Mouse (Mus musculus): ENCODE results near the gene Fbxl2. TPM values are rescaled to one million over a fixed set of nuclear protein-coding genes. Genes with fewer than 3 reads are reported as not detected.

Gene Fbxl2
- polyA plus RNA-seq, 1 experiment = 9.7 TPM

GRCm38 (mm10) chr9:113982883-113983670, 62.9 kb downstream of the Fbxl2 start:
- H3K79me2 ChIP-seq (ENCODE audit: control insufficient read depth, insufficient read depth) = no peaks in the 10 kb centered on the region
- no peak for TF ChIP-seq CEBPB (IDR thresholded peaks at IDR 0.05; ENCODE audit: low read depth)
- H3K36me3 ChIP-seq (ENCODE audit: control insufficient read depth, insufficient read depth) = peaks cover 37% of the 10 kb centered on the region

GRCm38 (mm10) chr9:113982451-113982850, 63.5 kb downstream of the Fbxl2 start:
- Histone ChIP-seq H3K27me3 (ENCODE audit: control insufficient read depth, insufficient read depth, insufficient read length) (no peaks in the 10 kb centered on the region), H3K79me2 (ENCODE audit: control insufficient read depth, insufficient read depth) (no peaks in the 10 kb centered on the region), H3K79me3 (ENCODE audit: low read depth) (no peaks in the 10 kb centered on the region), H3ac (ENCODE audit: control insufficient read depth, insufficient read length, low read depth) (no peak overlapping the region), H3K36me3 (ENCODE audit: control insufficient read depth, insufficient read depth) (peaks cover 42% of the 10 kb centered on the region), H3K4me3 (ENCODE audit: insufficient read depth, poor library complexity, severe bottlenecking) (no peak overlapping the region)
- TF ChIP-seq CEBPB (IDR thresholded peaks at IDR 0.05; ENCODE audit: low read depth) = no peak
- TF ChIP-seq MYOG (IDR thresholded peaks at IDR 0.05; ENCODE audit: control insufficient read depth, extremely low read depth, insufficient read length) = no peak
- TF ChIP-seq MYOD1 (IDR thresholded peaks at IDR 0.05; ENCODE audit: control insufficient read depth, insufficient read length, low read depth) = no peak
- TF ChIP-seq FOSL1 (IDR thresholded peaks at IDR 0.05; ENCODE audit: insufficient read depth, low read length, poor library complexity, severe bottlenecking) = no peak
- TF ChIP-seq USF1 (IDR thresholded peaks at IDR 0.05; ENCODE audit: low read depth) = no peak
- no peak for TF ChIP-seq CTCF (IDR thresholded peaks at IDR 0.05; ENCODE audit: control insufficient read depth, insufficient read depth, insufficient read length)
- TF ChIP-seq MAX (IDR thresholded peaks at IDR 0.05) = no peak

More at GRCm38 (mm10) chr9:113982883-113983670, 62.9 kb downstream of the Fbxl2 start:
- Histone ChIP-seq H3K79me3 (ENCODE audit: low read depth) (no peaks in the 10 kb centered on the region), H3K27me3 (ENCODE audit: control insufficient read depth, insufficient read depth, insufficient read length) (no peaks in the 10 kb centered on the region), H3K4me3 (ENCODE audit: insufficient read depth, poor library complexity, severe bottlenecking) (no peak overlapping the region), H3ac (ENCODE audit: control insufficient read depth, insufficient read length, low read depth) (no peak overlapping the region)

GRCm38 (mm10) chr9:113981099-113981880, 64.7 kb downstream of the Fbxl2 start:
- Histone ChIP-seq H3K27me3 (ENCODE audit: control insufficient read depth, insufficient read depth, insufficient read length) (no peaks in the 10 kb centered on the region), H3K4me3 (ENCODE audit: insufficient read depth, poor library complexity, severe bottlenecking) (no peak overlapping the region), H3ac (ENCODE audit: control insufficient read depth, insufficient read length, low read depth) (no peak overlapping the region), H3K36me3 (ENCODE audit: control insufficient read depth, insufficient read depth) (peaks cover 50% of the 10 kb centered on the region), H3K79me2 (ENCODE audit: control insufficient read depth, insufficient read depth) (no peaks in the 10 kb centered on the region), H3K79me3 (ENCODE audit: low read depth) (no peaks in the 10 kb centered on the region)
- TF ChIP-seq MYOG (IDR thresholded peaks at IDR 0.05; ENCODE audit: control insufficient read depth, extremely low read depth, insufficient read length) = no peak
- no peak for TF ChIP-seq CEBPB (IDR thresholded peaks at IDR 0.05; ENCODE audit: low read depth)
- no peak for TF ChIP-seq MYOD1 (IDR thresholded peaks at IDR 0.05; ENCODE audit: control insufficient read depth, insufficient read length, low read depth)
- no peak for TF ChIP-seq USF1 (IDR thresholded peaks at IDR 0.05; ENCODE audit: low read depth)
- no peak for TF ChIP-seq FOSL1 (IDR thresholded peaks at IDR 0.05; ENCODE audit: insufficient read depth, low read length, poor library complexity, severe bottlenecking)
- no peak for TF ChIP-seq MAX (IDR thresholded peaks at IDR 0.05)
- TF ChIP-seq CTCF (IDR thresholded peaks at IDR 0.05; ENCODE audit: control insufficient read depth, insufficient read depth, insufficient read length) = no peak

- no peak overlapping the region for H3ac ChIP-seq (ENCODE audit: control insufficient read depth, insufficient read length, low read depth)
- TF ChIP-seq MYOG (IDR thresholded peaks at IDR 0.05; ENCODE audit: control insufficient read depth, extremely low read depth, insufficient read length) = no peak
- no peak for TF ChIP-seq CTCF (IDR thresholded peaks at IDR 0.05; ENCODE audit: control insufficient read depth, insufficient read depth, insufficient read length)
- peaks cover 68% of the 10 kb centered on the region for H3K36me3 ChIP-seq (ENCODE audit: control insufficient read depth, insufficient read depth)
- no peaks in the 10 kb centered on the region for H3K79me3 ChIP-seq (ENCODE audit: low read depth)
- no peaks in the 10 kb centered on the region for H3K27me3 ChIP-seq (ENCODE audit: control insufficient read depth, insufficient read depth, insufficient read length)
- H3K79me2 ChIP-seq (ENCODE audit: control insufficient read depth, insufficient read depth) = no peaks in the 10 kb centered on the region
- no peak overlapping the region for H3K4me3 ChIP-seq (ENCODE audit: insufficient read depth, poor library complexity, severe bottlenecking)
Observed at GRCm38 (mm10) chr9:113979356-113979755, 66.6 kb downstream of the Fbxl2 start.

GRCm38 (mm10) chr9:113978656-113979055, 67.3 kb downstream of the Fbxl2 start:
- Histone ChIP-seq H3K27me3 (ENCODE audit: control insufficient read depth, insufficient read depth, insufficient read length) (no peaks in the 10 kb centered on the region), H3K79me2 (ENCODE audit: control insufficient read depth, insufficient read depth) (no peaks in the 10 kb centered on the region), H3K36me3 (ENCODE audit: control insufficient read depth, insufficient read depth) (peaks cover 72% of the 10 kb centered on the region), H3ac (ENCODE audit: control insufficient read depth, insufficient read length, low read depth) (no peak overlapping the region), H3K79me3 (ENCODE audit: low read depth) (no peaks in the 10 kb centered on the region), H3K4me3 (ENCODE audit: insufficient read depth, poor library complexity, severe bottlenecking) (no peak overlapping the region)
- no peak for TF ChIP-seq CEBPB (IDR thresholded peaks at IDR 0.05; ENCODE audit: low read depth)
- no peak for TF ChIP-seq MYOD1 (IDR thresholded peaks at IDR 0.05; ENCODE audit: control insufficient read depth, insufficient read length, low read depth)

- Histone ChIP-seq H3K79me2 (ENCODE audit: control insufficient read depth, insufficient read depth) (no peaks in the 10 kb centered on the region), H3ac (ENCODE audit: control insufficient read depth, insufficient read length, low read depth) (no peak overlapping the region), H3K79me3 (ENCODE audit: low read depth) (no peaks in the 10 kb centered on the region), H3K36me3 (ENCODE audit: control insufficient read depth, insufficient read depth) (peaks cover 74% of the 10 kb centered on the region), H3K27me3 (ENCODE audit: control insufficient read depth, insufficient read depth, insufficient read length) (no peaks in the 10 kb centered on the region), H3K4me3 (ENCODE audit: insufficient read depth, poor library complexity, severe bottlenecking) (no peak overlapping the region)
- TF ChIP-seq MAX (IDR thresholded peaks at IDR 0.05) (no peak), MYOG (IDR thresholded peaks at IDR 0.05; ENCODE audit: control insufficient read depth, extremely low read depth, insufficient read length) (no peak), CTCF (IDR thresholded peaks at IDR 0.05; ENCODE audit: control insufficient read depth, insufficient read depth, insufficient read length) (no peak), CEBPB (IDR thresholded peaks at IDR 0.05; ENCODE audit: low read depth) (no peak), FOSL1 (IDR thresholded peaks at IDR 0.05; ENCODE audit: insufficient read depth, low read length, poor library complexity, severe bottlenecking) (no peak), USF1 (IDR thresholded peaks at IDR 0.05; ENCODE audit: low read depth) (no peak), MYOD1 (IDR thresholded peaks at IDR 0.05; ENCODE audit: control insufficient read depth, insufficient read length, low read depth) (no peak)
Observed at GRCm38 (mm10) chr9:113977225-113977840, 68.7 kb downstream of the Fbxl2 start.

Measured in C2C12 (cell line).